Mouse (Mus musculus): ENCODE measurements around the gene Bloc1s2. TPM values are rescaled to one million over a fixed set of nuclear protein-coding genes. Genes with fewer than 3 reads are reported as not detected.
"Not testable (repeated sequence)": the region's sequence is repeated elsewhere in the genome, so short reads cannot be mapped to it uniquely, and the experiment has no call there.

Gene Bloc1s2
- polyA plus RNA-seq, 2 experiments from 2014 or later, result 117 to 129 TPM

- no peak for ATAC-seq
These were observed 18.3 kb downstream of the Bloc1s2 start for GRCm38 (mm10) chr19:44127729-44128497.

- no peak for ATAC-seq
These were observed 25.1 kb downstream of the Bloc1s2 start for GRCm38 (mm10) chr19:44121137-44121536.

GRCm38 (mm10) chr19:44120686-44121085 lies 25.6 kb downstream of the Bloc1s2 start:
- ATAC-seq, result not testable (repeated sequence)

GRCm38 (mm10) chr19:44117793-44118192 lies 28.5 kb downstream of the Bloc1s2 start:
- ATAC-seq, result no peak

- no peak for ATAC-seq
These were observed 34.5 kb downstream of the Bloc1s2 start for GRCm38 (mm10) chr19:44111706-44112105.

- no peak for ATAC-seq
These were observed 35.9 kb downstream of the Bloc1s2 start for GRCm38 (mm10) chr19:44110356-44110755.

GRCm38 (mm10) chr19:44108996-44109395 lies 37.2 kb downstream of the Bloc1s2 start:
- ATAC-seq, result no peak

- ATAC-seq, result no peak
These were observed 38.4 kb downstream of the Bloc1s2 start for GRCm38 (mm10) chr19:44107661-44108521.

- ATAC-seq, result peak; percentile 100
These were observed 39.2 kb downstream of the Bloc1s2 start, which contains the start of gene Chuk for GRCm38 (mm10) chr19:44106831-44107660. Chuk (minus strand) TSS chr19:44107480.

- no peak for ATAC-seq
These were observed 41.9 kb downstream of the Bloc1s2 start for GRCm38 (mm10) chr19:44104393-44104792.

GRCm38 (mm10) chr19:44103001-44103400 lies 43.2 kb downstream of the Bloc1s2 start:
- ATAC-seq, result no peak

- no peak for ATAC-seq
These were observed 45.4 kb downstream of the Bloc1s2 start for GRCm38 (mm10) chr19:44100840-44101239.

Other genes with a start within 250 kb of the Bloc1s2 start
- gene Dnmbp, start 206.3 kb downstream of the Bloc1s2 start, polyA plus RNA-seq (2017; shearing (Covaris generic)), result 1 to 10 TPM; 5.9 to 7.9 TPM
- gene Cpn1, start 159.9 kb downstream of the Bloc1s2 start, polyA plus RNA-seq (2017; shearing (Covaris generic)), result not detected
- not detected for gene Cyp2c23, start 117.2 kb downstream of the Bloc1s2 start, polyA plus RNA-seq (2017; shearing (Covaris generic))
- 1 to 10 TPM; 3.6 to 5.2 TPM for gene Erlin1, start 76.7 kb downstream of the Bloc1s2 start, polyA plus RNA-seq (2017; shearing (Covaris generic))
- 10 to 100 TPM; 43.5 to 46.8 TPM for gene Chuk, start 39.0 kb downstream of the Bloc1s2 start, polyA plus RNA-seq (2017; shearing (Covaris generic))
- 10 to 100 TPM; 31.4 to 31.6 TPM for gene Cwf19l1, start 10.6 kb downstream of the Bloc1s2 start, polyA plus RNA-seq (2017; shearing (Covaris generic))
- not detected for gene Pkd2l1, start 46.0 kb upstream of the Bloc1s2 start, polyA plus RNA-seq (2017; shearing (Covaris generic))
- gene Scd3, start 56.8 kb upstream of the Bloc1s2 start, polyA plus RNA-seq (2017; shearing (Covaris generic)), result not detected
- gene Scd2, start 147.2 kb upstream of the Bloc1s2 start, polyA plus RNA-seq (2017; shearing (Covaris generic)), result 10 to 100 TPM; 40.3 to 46.7 TPM
- under 1 TPM; 0.42 to 0.59 TPM for gene Scd4, start 186.6 kb upstream of the Bloc1s2 start, polyA plus RNA-seq (2017; shearing (Covaris generic))

Data from CD4-positive, CD25-positive, alpha-beta regulatory T cell, adult 4 months (primary cell).